Mouse (Mus musculus): ENCODE measurements around the gene Tmem114. TPM values are rescaled to one million over a fixed set of nuclear protein-coding genes. Genes with fewer than 3 reads are reported as not detected.

Tmem114 gene
- polyA plus RNA-seq, 1 experiment = not detected

DNA sequence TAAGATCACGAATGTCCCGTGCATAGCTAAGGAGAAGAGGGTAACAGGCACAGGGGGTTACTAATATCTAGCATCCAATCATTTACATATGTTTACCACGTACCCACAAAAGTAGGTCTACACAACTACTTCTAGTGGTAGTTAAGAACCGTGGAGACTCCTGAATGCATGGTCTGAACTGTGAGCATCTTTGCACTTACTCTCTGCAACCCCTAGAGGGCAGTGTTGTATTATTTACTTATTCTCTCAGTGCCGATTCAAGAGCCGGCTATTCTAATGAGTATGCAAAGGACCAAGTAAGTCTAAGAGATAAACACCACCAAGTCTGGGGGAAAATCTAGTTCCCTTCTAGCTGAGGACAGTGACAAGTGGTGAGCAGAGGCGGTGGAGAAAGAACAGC lies 12.7 kb downstream of the Tmem114 start:
- Histone ChIP-seq H3K27me3 (replicated peaks; ENCODE audit: control insufficient read depth, insufficient read depth, low read length) (no peaks in the 10 kb centered on the region), H3K27ac (ENCODE audit: insufficient read depth, low read depth, low read length) (no peak overlapping the region), H3K4me1 (ENCODE audit: control insufficient read depth, insufficient read depth, low read length) (no peaks in the 10 kb centered on the region), H3K36me3 (ENCODE audit: control insufficient read depth, insufficient read depth, low read length) (no peaks in the 10 kb centered on the region), H3K4me3 (ENCODE audit: insufficient read depth, low read depth, low read length) (no peak overlapping the region)
- peak; percentile 68 for DNase-seq
- 12% methylated on average over 7 of the region's 7 CpGs for WGBS
- TF ChIP-seq CTCF (conservative IDR thresholded peaks at IDR 0.05; ENCODE audit: insufficient read depth, insufficient read length, low read depth, low read length) = peak; percentile 32
- TF ChIP-seq POLR2A (IDR thresholded peaks at IDR 0.05; ENCODE audit: low read depth, low read length) = no peak

DNA sequence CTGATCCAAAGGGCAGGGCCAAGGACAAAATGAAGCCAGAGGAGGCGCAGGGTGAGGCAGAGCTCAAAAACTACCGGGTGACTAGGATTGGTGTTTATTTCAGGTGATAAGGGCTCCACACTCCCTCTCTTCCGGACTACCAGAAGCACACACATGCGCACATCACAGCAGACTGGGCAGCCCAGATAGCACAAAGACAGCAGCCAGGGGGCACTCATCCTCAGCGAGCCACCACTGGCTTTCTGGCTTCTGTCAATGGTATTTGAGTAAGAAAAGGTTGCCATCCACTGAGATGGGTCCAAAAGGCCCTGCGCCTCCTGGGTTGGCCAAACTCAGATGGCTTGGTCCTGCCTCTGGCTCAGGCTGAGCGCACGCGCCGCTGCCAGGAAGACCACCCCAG lies 15.7 kb downstream of the Tmem114 start:
- TF ChIP-seq POLR2A (IDR thresholded peaks at IDR 0.05; ENCODE audit: low read depth, low read length) (no peak), CTCF (conservative IDR thresholded peaks at IDR 0.05; ENCODE audit: insufficient read depth, insufficient read length, low read depth, low read length) (no peak)
- Histone ChIP-seq H3K27me3 (replicated peaks; ENCODE audit: control insufficient read depth, insufficient read depth, low read length) (no peaks in the 10 kb centered on the region), H3K36me3 (ENCODE audit: control insufficient read depth, insufficient read depth, low read length) (no peaks in the 10 kb centered on the region), H3K4me1 (ENCODE audit: control insufficient read depth, insufficient read depth, low read length) (no peaks in the 10 kb centered on the region), H3K27ac (ENCODE audit: insufficient read depth, low read depth, low read length) (no peak overlapping the region), H3K4me3 (ENCODE audit: insufficient read depth, low read depth, low read length) (no peak overlapping the region)
- WGBS = 35% methylated on average over 10 of the region's 10 CpGs
- no peak for DNase-seq

DNA sequence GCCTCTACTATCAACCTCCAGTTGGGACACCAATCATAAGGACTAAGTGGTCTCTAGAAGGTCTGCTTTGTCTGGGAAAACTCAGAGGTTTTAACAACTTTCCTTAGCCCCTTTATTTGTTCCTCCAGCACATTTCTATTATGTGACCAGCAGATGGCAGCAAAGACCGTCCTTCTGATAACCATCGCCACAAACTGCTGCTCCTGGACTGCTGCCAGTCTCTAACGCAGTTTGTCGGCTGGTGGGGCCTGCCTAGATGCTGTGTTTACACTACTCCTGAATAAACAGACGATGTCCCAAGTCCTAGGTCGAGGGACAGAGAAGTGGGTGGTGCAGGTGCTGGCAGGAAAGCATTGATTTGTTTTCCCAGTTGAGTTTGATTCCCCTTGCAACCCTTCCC lies 18.2 kb downstream of the Tmem114 start:
- no peak overlapping the region for H3K27ac ChIP-seq (ENCODE audit: insufficient read depth, low read depth, low read length)
- H3K4me1 ChIP-seq (ENCODE audit: control insufficient read depth, insufficient read depth, low read length) = no peaks in the 10 kb centered on the region
- H3K4me3 ChIP-seq (ENCODE audit: insufficient read depth, low read depth, low read length) = no peak overlapping the region
- peak; percentile 64 for DNase-seq
- H3K27me3 ChIP-seq (replicated peaks; ENCODE audit: control insufficient read depth, insufficient read depth, low read length) = no peaks in the 10 kb centered on the region
- no peaks in the 10 kb centered on the region for H3K36me3 ChIP-seq (ENCODE audit: control insufficient read depth, insufficient read depth, low read length)
- WGBS = under 1% methylated on average over 6 of the region's 6 CpGs
- TF ChIP-seq POLR2A (IDR thresholded peaks at IDR 0.05; ENCODE audit: low read depth, low read length) (no peak), CTCF (conservative IDR thresholded peaks at IDR 0.05; ENCODE audit: insufficient read depth, insufficient read length, low read depth, low read length) (peak; percentile 74)

DNA sequence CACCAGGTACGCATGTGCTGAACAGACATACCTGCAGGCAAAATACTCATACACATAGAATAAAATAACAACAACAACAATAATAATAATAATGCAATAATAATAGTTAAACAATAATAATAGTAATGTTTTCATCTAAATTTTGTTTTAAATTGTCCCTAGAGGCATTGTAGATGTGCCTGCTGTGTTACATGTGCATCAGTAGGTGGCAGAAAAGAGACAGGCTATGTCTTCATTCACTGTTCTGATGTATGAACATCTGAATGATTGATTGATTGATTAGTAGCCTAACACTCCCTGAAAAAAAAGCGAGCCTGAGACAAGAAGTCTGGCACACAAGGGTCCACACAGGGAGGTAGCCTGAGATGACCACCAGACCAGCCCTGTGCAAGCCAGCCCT lies 22.3 kb downstream of the Tmem114 start:
- no peak overlapping the region for H3K4me3 ChIP-seq (ENCODE audit: insufficient read depth, low read depth, low read length)
- no peaks in the 10 kb centered on the region for H3K36me3 ChIP-seq (ENCODE audit: control insufficient read depth, insufficient read depth, low read length)
- H3K27ac ChIP-seq (ENCODE audit: insufficient read depth, low read depth, low read length) = no peak overlapping the region
- DNase-seq = no peak
- H3K4me1 ChIP-seq (ENCODE audit: control insufficient read depth, insufficient read depth, low read length) = no peaks in the 10 kb centered on the region
- WGBS = 79% methylated on average over 2 of the region's 2 CpGs
- TF ChIP-seq POLR2A (IDR thresholded peaks at IDR 0.05; ENCODE audit: low read depth, low read length) (no peak), CTCF (conservative IDR thresholded peaks at IDR 0.05; ENCODE audit: insufficient read depth, insufficient read length, low read depth, low read length) (no peak)
- no peaks in the 10 kb centered on the region for H3K27me3 ChIP-seq (replicated peaks; ENCODE audit: control insufficient read depth, insufficient read depth, low read length)

DNA sequence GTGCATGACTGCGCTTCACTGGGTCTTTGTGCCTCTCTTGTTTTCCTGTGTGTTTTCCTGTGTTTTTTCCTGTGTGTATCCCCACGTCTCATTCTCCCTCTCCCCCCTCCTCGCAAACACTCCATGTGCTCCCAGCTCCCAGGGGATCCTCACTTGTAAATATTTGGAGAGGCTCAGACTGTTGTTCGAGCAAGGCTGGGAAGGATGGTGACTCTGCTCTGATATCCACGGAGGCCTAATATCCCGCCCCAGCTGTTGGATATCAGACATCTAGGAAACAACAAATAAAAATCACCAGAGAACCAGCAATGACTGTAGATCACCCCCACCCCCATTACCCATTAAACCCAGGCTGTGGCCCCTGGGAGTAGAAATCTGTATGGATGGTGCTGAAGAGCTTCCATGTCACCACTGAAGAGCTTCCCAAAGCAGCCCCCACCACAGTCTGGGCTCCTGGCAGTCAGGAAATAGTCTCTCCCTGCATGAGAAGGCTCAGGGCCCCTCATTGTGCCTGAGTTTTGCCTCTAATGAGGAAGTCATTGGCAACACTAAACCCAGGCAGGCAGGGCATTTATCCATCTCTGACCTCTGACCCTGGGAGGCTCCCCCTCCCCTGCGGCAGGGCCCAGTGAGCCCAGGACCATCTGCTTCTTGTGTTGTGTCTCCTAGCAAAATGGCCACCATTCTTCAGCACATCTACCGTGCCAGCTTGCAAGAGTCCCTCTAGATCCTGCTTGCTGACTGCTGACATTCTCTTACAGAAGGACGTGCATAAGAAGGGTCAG lies 23.6 kb downstream of the Tmem114 start:
- 59% methylated on average over 9 of the region's 9 CpGs for WGBS
- no peak overlapping the region for H3K27ac ChIP-seq (ENCODE audit: insufficient read depth, low read depth, low read length)
- no peak for DNase-seq
- TF ChIP-seq POLR2A (IDR thresholded peaks at IDR 0.05; ENCODE audit: low read depth, low read length) (no peak), CTCF (conservative IDR thresholded peaks at IDR 0.05; ENCODE audit: insufficient read depth, insufficient read length, low read depth, low read length) (no peak)
- H3K27me3 ChIP-seq (replicated peaks; ENCODE audit: control insufficient read depth, insufficient read depth, low read length) = no peaks in the 10 kb centered on the region
- no peaks in the 10 kb centered on the region for H3K4me1 ChIP-seq (ENCODE audit: control insufficient read depth, insufficient read depth, low read length)
- H3K4me3 ChIP-seq (ENCODE audit: insufficient read depth, low read depth, low read length) = no peak overlapping the region
- no peaks in the 10 kb centered on the region for H3K36me3 ChIP-seq (ENCODE audit: control insufficient read depth, insufficient read depth, low read length)

DNA sequence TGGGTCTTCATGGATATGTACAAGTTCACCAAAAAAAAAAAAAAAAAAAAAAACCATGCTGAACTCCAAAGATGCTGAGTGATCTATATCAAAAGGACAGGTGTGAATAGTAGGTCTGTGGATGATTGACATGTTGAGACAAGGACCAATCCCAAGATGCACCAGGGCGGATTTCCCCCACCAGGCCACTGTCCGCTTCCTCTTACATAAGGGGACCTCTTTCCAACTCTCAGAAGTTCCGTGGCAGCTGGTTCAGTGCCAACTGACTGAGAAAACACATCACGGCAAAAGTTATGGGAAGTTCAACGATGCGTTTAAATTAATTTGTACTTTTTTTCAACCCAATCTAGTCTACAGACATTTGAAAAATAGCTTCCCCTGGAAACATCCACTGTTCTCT lies 25.1 kb downstream of the Tmem114 start:
- Histone ChIP-seq H3K36me3 (ENCODE audit: control insufficient read depth, insufficient read depth, low read length) (no peaks in the 10 kb centered on the region), H3K4me3 (ENCODE audit: insufficient read depth, low read depth, low read length) (no peak overlapping the region), H3K27ac (ENCODE audit: insufficient read depth, low read depth, low read length) (no peak overlapping the region), H3K27me3 (replicated peaks; ENCODE audit: control insufficient read depth, insufficient read depth, low read length) (no peaks in the 10 kb centered on the region), H3K4me1 (ENCODE audit: control insufficient read depth, insufficient read depth, low read length) (no peaks in the 10 kb centered on the region)
- no peak for DNase-seq
- 23% methylated on average over 6 of the region's 6 CpGs for WGBS
- TF ChIP-seq CTCF (conservative IDR thresholded peaks at IDR 0.05; ENCODE audit: insufficient read depth, insufficient read length, low read depth, low read length) (no peak), POLR2A (IDR thresholded peaks at IDR 0.05; ENCODE audit: low read depth, low read length) (no peak)

DNA sequence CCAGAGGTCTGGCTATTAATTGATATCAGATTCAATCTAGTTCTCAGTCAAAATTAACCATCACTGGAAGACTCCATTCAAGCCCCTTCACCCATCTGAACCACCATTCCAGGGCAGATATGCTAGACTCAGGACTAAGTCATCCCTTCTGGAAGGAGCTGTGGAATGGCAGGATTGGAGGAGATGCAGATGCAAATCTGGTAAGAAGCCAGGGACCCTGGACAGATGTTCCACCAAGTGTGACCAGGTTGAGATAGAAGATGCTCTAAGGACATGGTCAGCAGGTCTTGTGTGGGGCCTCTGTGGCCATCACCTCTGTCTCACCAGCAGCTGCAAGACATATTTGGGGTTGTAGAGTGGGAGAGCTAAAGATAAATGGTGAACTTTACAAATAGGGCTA lies 30.0 kb downstream of the Tmem114 start:
- Histone ChIP-seq H3K36me3 (ENCODE audit: control insufficient read depth, insufficient read depth, low read length) (no peaks in the 10 kb centered on the region), H3K4me3 (ENCODE audit: insufficient read depth, low read depth, low read length) (no peak overlapping the region), H3K27me3 (replicated peaks; ENCODE audit: control insufficient read depth, insufficient read depth, low read length) (no peaks in the 10 kb centered on the region), H3K4me1 (ENCODE audit: control insufficient read depth, insufficient read depth, low read length) (no peaks in the 10 kb centered on the region), H3K27ac (ENCODE audit: insufficient read depth, low read depth, low read length) (no peak overlapping the region)
- TF ChIP-seq CTCF (conservative IDR thresholded peaks at IDR 0.05; ENCODE audit: insufficient read depth, insufficient read length, low read depth, low read length) (no peak), POLR2A (IDR thresholded peaks at IDR 0.05; ENCODE audit: low read depth, low read length) (no peak)
- no peak for DNase-seq

All from kidney, adult 2 months (tissue).